Mouse (Mus musculus): ENCODE data around the gene Siglecg. TPM values are rescaled to one million over a fixed set of nuclear protein-coding genes. Genes with fewer than 3 reads are reported as not detected.

Gene Siglecg
- polyA plus RNA-seq, 1 experiment from 2014 or later, result 0.08 TPM

- H3K9ac ChIP-seq (ENCODE audit: low read length), result peak overlapping the region; percentile 79
- H3K27ac ChIP-seq (replicated peaks in 1 of 2; ENCODE audit: control insufficient read depth in 1 of 2, insufficient read depth in 1 of 2, low read depth in 2 of 2, low read length in 2 of 2), result peak overlapping the region; percentile 98 to 100
- peaks cover 18 to 20% of the 10 kb centered on the region in 2 experiments for H3K4me1 ChIP-seq (ENCODE audit: control insufficient read depth in 2 of 2, insufficient read depth in 2 of 2, low read length in 2 of 2)
- no peaks in the 10 kb centered on the region for H3K36me3 ChIP-seq (ENCODE audit: control insufficient read depth, insufficient read depth, low read length)
- H3K4me2 ChIP-seq (ENCODE audit: low read length), result peak overlapping the region; percentile 93
- WGBS, result 29% methylated on average over 9 of the region's 9 CpGs
- H3K4me3 ChIP-seq (ENCODE audit: control insufficient read depth in 1 of 2, insufficient read depth in 1 of 2, low read depth in 1 of 2, low read length in 2 of 2), result peak overlapping the region; percentile 60 to 69
- no peaks in the 10 kb centered on the region for H3K9me3 ChIP-seq (ENCODE audit: control insufficient read depth, low read length)
- ATAC-seq (ENCODE audit: insufficient number of reproducible peaks, insufficient read depth, low FRiP score, low read depth), result no peak
- no peaks in the 10 kb centered on the region for H3K27me3 ChIP-seq (ENCODE audit: control insufficient read depth, insufficient read depth, low read length)
These were observed 34.7 kb downstream of the Siglecg start for GRCm38 (mm10) chr7:43442684-43443083.

- Histone ChIP-seq H3K4me3 (ENCODE audit: control insufficient read depth in 1 of 2, insufficient read depth in 1 of 2, low read depth in 1 of 2, low read length in 2 of 2) (peak overlapping the region; percentile 60 to 69), H3K27ac (replicated peaks in 1 of 2; ENCODE audit: control insufficient read depth in 1 of 2, insufficient read depth in 1 of 2, low read depth in 2 of 2, low read length in 2 of 2) (peak overlapping the region; percentile 98 to 100), H3K9me3 (ENCODE audit: control insufficient read depth, low read length) (no peaks in the 10 kb centered on the region), H3K4me2 (ENCODE audit: low read length) (peak overlapping the region; percentile 93), H3K9ac (ENCODE audit: low read length) (peak overlapping the region; percentile 79), H3K4me1 (ENCODE audit: control insufficient read depth in 2 of 2, insufficient read depth in 2 of 2, low read length in 2 of 2) (peaks cover 19 to 27% of the 10 kb centered on the region in 2 experiments), H3K36me3 (ENCODE audit: control insufficient read depth, insufficient read depth, low read length) (no peaks in the 10 kb centered on the region), H3K27me3 (ENCODE audit: control insufficient read depth, insufficient read depth, low read length) (no peaks in the 10 kb centered on the region)
- peak; percentile 88 for ATAC-seq (ENCODE audit: insufficient number of reproducible peaks, insufficient read depth, low FRiP score, low read depth)
- WGBS, result 1% methylated on average over 36 of the region's 36 CpGs
These were observed 35.3 kb downstream of the Siglecg start for GRCm38 (mm10) chr7:43443126-43443916.

GRCm38 (mm10) chr7:43443917-43444293 lies 35.9 kb downstream of the Siglecg start, which contains the start of the genes Etfb and Gm45233:
Gene Etfb, plus strand, starts transcription at chr7:43444083.
Gene Gm45233, plus strand, starts transcription at chr7:43444128.
- Histone ChIP-seq H3K27me3 (ENCODE audit: control insufficient read depth, insufficient read depth, low read length) (no peaks in the 10 kb centered on the region), H3K36me3 (ENCODE audit: control insufficient read depth, insufficient read depth, low read length) (no peaks in the 10 kb centered on the region), H3K4me2 (ENCODE audit: low read length) (peak within 1 kb of the TSS; percentile 93), H3K9ac (ENCODE audit: low read length) (peak within 1 kb of the TSS; percentile 79), H3K4me1 (ENCODE audit: control insufficient read depth in 2 of 2, insufficient read depth in 2 of 2, low read length in 2 of 2) (peaks cover 23 to 32% of the 10 kb centered on the region in 2 experiments), H3K4me3 (ENCODE audit: control insufficient read depth in 1 of 2, insufficient read depth in 1 of 2, low read depth in 1 of 2, low read length in 2 of 2) (peak within 1 kb of the TSS; percentile 60 to 69), H3K9me3 (ENCODE audit: control insufficient read depth, low read length) (no peaks in the 10 kb centered on the region), H3K27ac (replicated peaks in 1 of 2; ENCODE audit: control insufficient read depth in 1 of 2, insufficient read depth in 1 of 2, low read depth in 2 of 2, low read length in 2 of 2) (peak within 1 kb of the TSS; percentile 98 to 100)
- 0% methylated on average over 27 of the region's 27 CpGs for WGBS
- ATAC-seq (ENCODE audit: insufficient number of reproducible peaks, insufficient read depth, low FRiP score, low read depth), result peak; percentile 96

- H3K4me3 ChIP-seq (ENCODE audit: control insufficient read depth in 1 of 2, insufficient read depth in 1 of 2, low read depth in 1 of 2, low read length in 2 of 2), result no peak overlapping the region
- H3K4me2 ChIP-seq (ENCODE audit: low read length), result peak overlapping the region; percentile 8; the same call in 1 of the 2 replicates
- peaks cover 22% of the 10 kb centered on the region for H3K36me3 ChIP-seq (ENCODE audit: control insufficient read depth, insufficient read depth, low read length)
- no peaks in the 10 kb centered on the region for H3K9me3 ChIP-seq (ENCODE audit: control insufficient read depth, low read length)
- H3K27me3 ChIP-seq (ENCODE audit: control insufficient read depth, insufficient read depth, low read length), result no peaks in the 10 kb centered on the region
- H3K4me1 ChIP-seq (ENCODE audit: control insufficient read depth in 2 of 2, insufficient read depth in 2 of 2, low read length in 2 of 2), result peaks cover 22 to 37% of the 10 kb centered on the region in 2 experiments
- peak overlapping the region in 1 of 2 experiments; percentile 47; a peak in 2 of 4 replicates for H3K27ac ChIP-seq (replicated peaks in 1 of 2; ENCODE audit: control insufficient read depth in 1 of 2, insufficient read depth in 1 of 2, low read depth in 2 of 2, low read length in 2 of 2)
- WGBS, result 67% methylated on average over 4 of the region's 4 CpGs
- no peak overlapping the region for H3K9ac ChIP-seq (ENCODE audit: low read length)
- ATAC-seq (ENCODE audit: insufficient number of reproducible peaks, insufficient read depth, low FRiP score, low read depth), result no peak
These were observed 39.8 kb downstream of the Siglecg start for GRCm38 (mm10) chr7:43447801-43448200.

- no peak overlapping the region for H3K9ac ChIP-seq (ENCODE audit: low read length)
- H3K4me2 ChIP-seq (ENCODE audit: low read length), result peak overlapping the region; percentile 8; the same call in 1 of the 2 replicates
- ATAC-seq (ENCODE audit: insufficient number of reproducible peaks, insufficient read depth, low FRiP score, low read depth), result no peak
- WGBS, result 90% methylated on average over 3 of the region's 3 CpGs
- peaks cover 26% of the 10 kb centered on the region for H3K36me3 ChIP-seq (ENCODE audit: control insufficient read depth, insufficient read depth, low read length)
- no peaks in the 10 kb centered on the region for H3K27me3 ChIP-seq (ENCODE audit: control insufficient read depth, insufficient read depth, low read length)
- H3K4me3 ChIP-seq (ENCODE audit: control insufficient read depth in 1 of 2, insufficient read depth in 1 of 2, low read depth in 1 of 2, low read length in 2 of 2), result no peak overlapping the region
- peak overlapping the region; percentile 33 to 47; a peak in 3 of 4 replicates for H3K27ac ChIP-seq (replicated peaks in 1 of 2; ENCODE audit: control insufficient read depth in 1 of 2, insufficient read depth in 1 of 2, low read depth in 2 of 2, low read length in 2 of 2)
- H3K9me3 ChIP-seq (ENCODE audit: control insufficient read depth, low read length), result no peaks in the 10 kb centered on the region
- peaks cover 19 to 37% of the 10 kb centered on the region in 2 experiments for H3K4me1 ChIP-seq (ENCODE audit: control insufficient read depth in 2 of 2, insufficient read depth in 2 of 2, low read length in 2 of 2)
These were observed 40.2 kb downstream of the Siglecg start for GRCm38 (mm10) chr7:43448246-43448645.

GRCm38 (mm10) chr7:43449811-43450210 lies 41.8 kb downstream of the Siglecg start:
- ATAC-seq (ENCODE audit: insufficient number of reproducible peaks, insufficient read depth, low FRiP score, low read depth), result no peak
- peaks cover 13 to 32% of the 10 kb centered on the region in 2 experiments for H3K4me1 ChIP-seq (ENCODE audit: control insufficient read depth in 2 of 2, insufficient read depth in 2 of 2, low read length in 2 of 2)
- no peak overlapping the region for H3K4me3 ChIP-seq (ENCODE audit: control insufficient read depth in 1 of 2, insufficient read depth in 1 of 2, low read depth in 1 of 2, low read length in 2 of 2)
- H3K4me2 ChIP-seq (ENCODE audit: low read length), result no peak overlapping the region
- H3K27me3 ChIP-seq (ENCODE audit: control insufficient read depth, insufficient read depth, low read length), result no peaks in the 10 kb centered on the region
- peaks cover 42% of the 10 kb centered on the region for H3K36me3 ChIP-seq (ENCODE audit: control insufficient read depth, insufficient read depth, low read length)
- H3K9ac ChIP-seq (ENCODE audit: low read length), result no peak overlapping the region
- WGBS, result 93% methylated on average over 2 of the region's 2 CpGs
- peak overlapping the region in 1 of 2 experiments; percentile 72; a peak in 2 of 4 replicates for H3K27ac ChIP-seq (replicated peaks in 1 of 2; ENCODE audit: control insufficient read depth in 1 of 2, insufficient read depth in 1 of 2, low read depth in 2 of 2, low read length in 2 of 2)
- no peaks in the 10 kb centered on the region for H3K9me3 ChIP-seq (ENCODE audit: control insufficient read depth, low read length)

- Histone ChIP-seq H3K9me3 (ENCODE audit: control insufficient read depth, low read length) (no peaks in the 10 kb centered on the region), H3K27ac (replicated peaks in 1 of 2; ENCODE audit: control insufficient read depth in 1 of 2, insufficient read depth in 1 of 2, low read depth in 2 of 2, low read length in 2 of 2) (no peak overlapping the region), H3K27me3 (ENCODE audit: control insufficient read depth, insufficient read depth, low read length) (no peaks in the 10 kb centered on the region), H3K36me3 (ENCODE audit: control insufficient read depth, insufficient read depth, low read length) (peaks cover 61% of the 10 kb centered on the region), H3K4me1 (ENCODE audit: control insufficient read depth in 2 of 2, insufficient read depth in 2 of 2, low read length in 2 of 2) (peaks cover 11 to 27% of the 10 kb centered on the region in 2 experiments), H3K9ac (ENCODE audit: low read length) (no peak overlapping the region), H3K4me2 (ENCODE audit: low read length) (no peak overlapping the region), H3K4me3 (ENCODE audit: control insufficient read depth in 1 of 2, insufficient read depth in 1 of 2, low read depth in 1 of 2, low read length in 2 of 2) (no peak overlapping the region)
- ATAC-seq (ENCODE audit: insufficient number of reproducible peaks, insufficient read depth, low FRiP score, low read depth), result no peak
- 94% methylated on average over 11 of the region's 11 CpGs for WGBS
These were observed 43.7 kb downstream of the Siglecg start for GRCm38 (mm10) chr7:43451726-43452125.

Data from heart, embryonic 14.5 days (tissue).